Mouse (Mus musculus) testis, adult 2 months (tissue): Measurements from ENCODE around the gene Ankrd16.

Experiments
- CTCF ChIP-seq: fragments of 200-500 bp; IDR thresholded peaks from 2 replicates; pipeline ENCODE4 v1.5.1; 2012; ENCODE audit warnings: low read depth, mild to moderate bottlenecking, inconsistent platforms, low read length, moderate library complexity; ENCODE audit not compliant: control insufficient read depth, insufficient read depth, insufficient replicate concordance
- POLR2A ChIP-seq: fragments of 200-500 bp; IDR thresholded peaks from 2 replicates; pipeline ENCODE4 v1.6.1; 2012; ENCODE audit warnings: low read depth, mild to moderate bottlenecking, inconsistent platforms, low read length, moderate library complexity; ENCODE audit not compliant: control insufficient read depth

DNA sequence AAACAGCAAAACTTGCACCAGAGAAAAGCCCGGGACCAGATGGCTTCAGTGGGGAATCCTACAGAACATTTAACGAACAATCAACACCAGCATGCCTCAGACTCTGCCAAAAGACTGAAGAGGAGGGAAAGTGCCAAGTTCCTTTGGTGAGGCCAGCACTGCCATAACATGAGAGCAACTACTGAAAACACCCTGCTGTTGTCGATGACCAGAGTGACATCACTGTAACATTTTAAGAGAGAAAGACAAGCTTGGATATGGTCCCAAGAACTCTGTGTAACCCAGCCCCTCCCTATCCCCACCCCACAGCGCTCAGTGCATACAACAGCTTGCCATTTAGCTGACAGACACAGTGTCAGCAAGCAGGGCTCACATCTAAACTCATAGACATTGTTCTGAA lies 12.0 kb upstream of the Ankrd16 start:
- TF ChIP-seq POLR2A (no peak), CTCF (no peak)
